Mouse (Mus musculus): ENCODE measurements around the gene Muc13. TPM values are rescaled to one million over a fixed set of nuclear protein-coding genes. Genes with fewer than 3 reads are reported as not detected.

The Muc13 gene
- polyA plus RNA-seq, 1 experiment from 2014 or later = 459 TPM

DNA sequence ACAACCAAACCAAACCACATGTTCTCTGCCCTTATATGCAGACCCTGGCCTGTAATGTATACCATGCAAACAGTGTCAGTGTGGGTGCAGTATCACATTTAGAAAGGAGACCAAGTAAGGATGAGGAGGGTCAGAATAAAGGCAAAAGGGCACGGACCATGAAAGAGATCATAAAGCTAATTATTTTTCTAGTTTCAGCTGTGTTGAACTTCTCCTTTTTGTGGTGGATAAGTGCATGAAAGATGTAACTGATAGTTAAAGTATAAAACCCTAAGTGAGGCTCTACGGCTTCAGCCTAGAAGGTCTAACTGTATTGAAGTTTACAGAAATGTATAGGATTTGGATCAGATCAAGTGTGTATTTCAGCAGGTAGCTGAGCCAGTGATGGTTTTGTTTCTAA lies 45.8 kb upstream of the Muc13 start:
- 86% methylated on average over 2 of the region's 2 CpGs for WGBS
- H3K27me3 ChIP-seq (replicated peaks; ENCODE audit: control insufficient read depth, insufficient read depth, low read length) = no peaks in the 10 kb centered on the region
- H3K4me1 ChIP-seq (replicated peaks; ENCODE audit: control insufficient read depth, insufficient read depth, low read length) = no peaks in the 10 kb centered on the region
- H3K4me2 ChIP-seq (replicated peaks; ENCODE audit: low read depth) = no peak overlapping the region
- H3K9me3 ChIP-seq (ENCODE audit: control insufficient read depth) = no peaks in the 10 kb centered on the region
- peak overlapping the region; percentile 41 for H3K27ac ChIP-seq (ENCODE audit: low read depth, low read length)
- no peak for TF ChIP-seq CTCF (IDR thresholded peaks at IDR 0.05; ENCODE audit: low read depth)
- H3K4me3 ChIP-seq (ENCODE audit: low read depth, low read length) = no peak overlapping the region
- no peak overlapping the region for H3K9ac ChIP-seq (ENCODE audit: low read depth, low read length)
- H3K36me3 ChIP-seq (ENCODE audit: control insufficient read depth, insufficient read depth) = no peaks in the 10 kb centered on the region
- no peak; the same call in 1 of the 2 replicates for ATAC-seq

DNA sequence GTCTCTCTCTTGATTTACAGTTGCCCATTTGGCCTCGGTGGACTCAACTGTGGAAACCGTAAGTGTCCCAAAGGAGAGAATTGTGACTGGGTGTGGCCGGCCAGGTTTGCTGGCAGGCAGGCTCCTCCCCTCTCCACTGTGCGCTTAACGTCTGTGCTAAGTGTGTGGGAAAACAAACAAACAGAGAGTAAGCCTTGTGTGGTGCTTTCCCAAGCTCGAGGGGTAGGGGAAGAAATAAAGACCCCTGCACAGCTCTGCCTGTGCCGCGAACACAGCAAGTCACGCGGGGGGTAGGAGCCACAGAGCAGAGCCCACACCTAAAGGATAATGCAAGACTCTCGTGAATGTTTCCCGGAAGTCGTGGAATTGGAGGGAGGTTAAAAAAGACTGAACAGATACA lies 42.7 kb upstream of the Muc13 start:
- no peaks in the 10 kb centered on the region for H3K9me3 ChIP-seq (ENCODE audit: control insufficient read depth)
- 29% methylated on average over 13 of the region's 13 CpGs for WGBS
- TF ChIP-seq CTCF (IDR thresholded peaks at IDR 0.05; ENCODE audit: low read depth) = no peak
- H3K9ac ChIP-seq (ENCODE audit: low read depth, low read length) = no peak overlapping the region
- peak overlapping the region; percentile 23 for H3K4me3 ChIP-seq (ENCODE audit: low read depth, low read length)
- peak; percentile 26 for ATAC-seq
- no peaks in the 10 kb centered on the region for H3K36me3 ChIP-seq (ENCODE audit: control insufficient read depth, insufficient read depth)
- H3K4me2 ChIP-seq (replicated peaks; ENCODE audit: low read depth) = peak overlapping the region; percentile 56
- no peaks in the 10 kb centered on the region for H3K27me3 ChIP-seq (replicated peaks; ENCODE audit: control insufficient read depth, insufficient read depth, low read length)
- no peaks in the 10 kb centered on the region for H3K4me1 ChIP-seq (replicated peaks; ENCODE audit: control insufficient read depth, insufficient read depth, low read length)
- peak overlapping the region; percentile 83 for H3K27ac ChIP-seq (ENCODE audit: low read depth, low read length)

GRCm38 (mm10) chr16:33751590-33751989 lies 42.2 kb upstream of the Muc13 start:
- Histone ChIP-seq H3K4me2 (replicated peaks; ENCODE audit: low read depth) (peak overlapping the region; percentile 56), H3K27ac (ENCODE audit: low read depth, low read length) (peak overlapping the region; percentile 83), H3K36me3 (ENCODE audit: control insufficient read depth, insufficient read depth) (no peaks in the 10 kb centered on the region), H3K4me1 (replicated peaks; ENCODE audit: control insufficient read depth, insufficient read depth, low read length) (no peaks in the 10 kb centered on the region), H3K9ac (ENCODE audit: low read depth, low read length) (no peak overlapping the region), H3K27me3 (replicated peaks; ENCODE audit: control insufficient read depth, insufficient read depth, low read length) (no peaks in the 10 kb centered on the region), H3K4me3 (ENCODE audit: low read depth, low read length) (peak overlapping the region; percentile 23), H3K9me3 (ENCODE audit: control insufficient read depth) (no peaks in the 10 kb centered on the region)
- WGBS = 44% methylated on average over 12 of the region's 12 CpGs
- peak; percentile 46 for ATAC-seq
- no peak for TF ChIP-seq CTCF (IDR thresholded peaks at IDR 0.05; ENCODE audit: low read depth)

DNA sequence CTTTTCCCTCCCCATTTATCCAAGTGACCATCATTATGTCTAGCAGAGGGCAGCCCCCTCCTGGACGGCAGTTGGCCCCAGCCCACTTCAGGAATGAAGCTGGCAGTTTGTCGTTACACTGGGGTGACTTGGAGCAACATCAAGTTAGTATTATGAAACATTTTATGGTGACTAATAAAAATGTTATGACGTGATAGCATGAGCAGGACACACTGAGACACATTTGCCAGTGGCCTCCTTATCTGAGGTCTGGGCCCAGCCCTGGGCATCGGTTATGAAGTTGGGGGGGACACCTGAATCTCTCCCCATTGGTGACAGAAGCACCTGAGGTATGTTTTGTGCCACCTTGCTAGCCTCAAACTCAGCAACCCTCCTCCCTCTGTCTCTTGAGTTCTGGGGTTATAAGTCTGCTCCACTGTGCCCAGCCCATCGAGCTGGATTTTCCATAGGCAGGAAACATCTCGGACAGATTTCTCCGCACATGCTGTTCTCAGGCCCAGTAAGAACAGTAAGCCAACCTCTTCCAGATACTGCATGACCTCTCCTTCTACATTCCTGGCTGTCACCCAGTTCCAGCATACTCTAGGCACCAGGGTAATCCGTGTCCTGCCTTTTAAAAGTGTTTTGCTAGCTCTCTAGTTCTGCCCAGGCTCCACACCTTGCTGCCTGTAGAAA lies 40.8 kb upstream of the Muc13 start:
- Histone ChIP-seq H3K36me3 (ENCODE audit: control insufficient read depth, insufficient read depth) (0 out of 2 replicates have a peak, but pooled peaks cover 4% of the 10 kb centered on the region), H3K9ac (ENCODE audit: low read depth, low read length) (no peak overlapping the region), H3K9me3 (ENCODE audit: control insufficient read depth) (no peaks in the 10 kb centered on the region), H3K4me1 (replicated peaks; ENCODE audit: control insufficient read depth, insufficient read depth, low read length) (no peaks in the 10 kb centered on the region), H3K27ac (ENCODE audit: low read depth, low read length) (peak overlapping the region; percentile 80), H3K27me3 (replicated peaks; ENCODE audit: control insufficient read depth, insufficient read depth, low read length) (no peaks in the 10 kb centered on the region), H3K4me2 (replicated peaks; ENCODE audit: low read depth) (peak overlapping the region; percentile 44), H3K4me3 (ENCODE audit: low read depth, low read length) (no peak overlapping the region)
- peak; percentile 84 for ATAC-seq
- WGBS = 38% methylated on average over 8 of the region's 8 CpGs
- no peak for TF ChIP-seq CTCF (IDR thresholded peaks at IDR 0.05; ENCODE audit: low read depth)

DNA sequence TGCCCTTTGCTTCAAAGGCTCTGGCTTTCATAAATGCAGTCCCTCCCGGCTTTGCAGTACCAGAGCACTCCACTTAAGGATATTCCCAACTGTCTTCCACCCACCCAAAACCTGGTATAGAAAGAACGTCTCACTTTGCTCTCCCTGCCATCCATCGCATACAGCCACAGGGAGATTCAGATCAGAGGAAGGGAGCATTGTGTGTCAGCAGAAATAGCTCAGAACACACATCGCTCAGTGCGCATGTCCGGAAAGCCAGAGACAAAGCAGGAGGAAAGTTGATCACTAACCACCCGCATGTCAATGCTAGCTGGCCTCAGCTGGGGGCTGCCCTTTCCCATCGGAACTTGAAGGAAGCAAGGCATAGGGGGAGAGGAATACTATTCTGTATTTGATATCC lies 38.5 kb upstream of the Muc13 start:
- peaks cover 11% of the 10 kb centered on the region; the same call in 1 of the 2 replicates for H3K36me3 ChIP-seq (ENCODE audit: control insufficient read depth, insufficient read depth)
- TF ChIP-seq CTCF (IDR thresholded peaks at IDR 0.05; ENCODE audit: low read depth) = no peak
- H3K27me3 ChIP-seq (replicated peaks; ENCODE audit: control insufficient read depth, insufficient read depth, low read length) = no peaks in the 10 kb centered on the region
- 80% methylated on average over 8 of the region's 8 CpGs for WGBS
- ATAC-seq = no peak
- no peaks in the 10 kb centered on the region for H3K4me1 ChIP-seq (replicated peaks; ENCODE audit: control insufficient read depth, insufficient read depth, low read length)
- H3K9me3 ChIP-seq (ENCODE audit: control insufficient read depth) = no peaks in the 10 kb centered on the region
- H3K4me3 ChIP-seq (ENCODE audit: low read depth, low read length) = no peak overlapping the region
- peak overlapping the region; percentile 50; the same call in 1 of the 2 replicates for H3K27ac ChIP-seq (ENCODE audit: low read depth, low read length)
- H3K4me2 ChIP-seq (replicated peaks; ENCODE audit: low read depth) = peak overlapping the region; percentile 38; the same call in 1 of the 2 replicates
- no peak overlapping the region for H3K9ac ChIP-seq (ENCODE audit: low read depth, low read length)

DNA sequence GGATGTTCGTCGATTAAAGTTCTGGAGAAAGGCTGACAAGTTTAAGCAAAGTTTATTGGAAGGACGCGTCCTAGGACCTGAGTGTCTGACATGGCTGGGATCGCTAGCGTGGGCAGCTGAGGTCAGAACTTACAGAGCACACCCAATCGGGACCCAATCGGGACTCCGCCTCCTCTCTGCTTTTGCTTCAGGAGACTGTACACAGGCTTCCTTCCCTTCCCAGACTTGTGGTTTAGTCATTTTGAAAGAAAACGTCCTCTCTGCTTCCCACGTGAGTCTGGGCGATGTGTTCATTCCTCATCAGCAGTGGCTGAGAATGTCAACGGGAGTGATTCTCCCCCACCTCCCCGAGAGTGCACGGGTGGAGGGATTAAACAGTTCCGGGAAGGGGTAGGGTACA lies 37.9 kb upstream of the Muc13 start:
- no peaks in the 10 kb centered on the region for H3K9me3 ChIP-seq (ENCODE audit: control insufficient read depth)
- H3K36me3 ChIP-seq (ENCODE audit: control insufficient read depth, insufficient read depth) = peaks cover 15% of the 10 kb centered on the region
- no peaks in the 10 kb centered on the region for H3K27me3 ChIP-seq (replicated peaks; ENCODE audit: control insufficient read depth, insufficient read depth, low read length)
- no peak for ATAC-seq
- no peak overlapping the region for H3K9ac ChIP-seq (ENCODE audit: low read depth, low read length)
- 60% methylated on average over 16 of the region's 16 CpGs for WGBS
- TF ChIP-seq CTCF (IDR thresholded peaks at IDR 0.05; ENCODE audit: low read depth) = no peak
- peak overlapping the region; percentile 38 for H3K4me2 ChIP-seq (replicated peaks; ENCODE audit: low read depth)
- H3K4me3 ChIP-seq (ENCODE audit: low read depth, low read length) = no peak overlapping the region
- 0 out of 2 replicates have a peak overlapping the region, but pooled peaks have one; percentile 50 for H3K27ac ChIP-seq (ENCODE audit: low read depth, low read length)
- H3K4me1 ChIP-seq (replicated peaks; ENCODE audit: control insufficient read depth, insufficient read depth, low read length) = no peaks in the 10 kb centered on the region
